Mouse (Mus musculus) hindbrain, embryonic 10.5 days (tissue): ENCODE data around the gene Lrig1. TPM values are rescaled to one million over a fixed set of nuclear protein-coding genes. Genes with fewer than 3 reads are reported as not detected.

Source experiments
- DNase-seq: peaks from one replicate; pipeline ENCODE4 v3.0.0-alpha.2; 2017; ENCODE audit warnings: low spot score
- H3K27ac ChIP-seq: fragments of 300-500 bp; sonication (generic); 2 replicates; pipeline ENCODE4 v1.5.1; 2016; ENCODE audit warnings: mild to moderate bottlenecking, moderate library complexity
- H3K27me3 ChIP-seq: fragments of 300-500 bp; sonication (generic); 2 replicates; pipeline ENCODE4 v1.6.1; 2016; ENCODE audit warnings: mild to moderate bottlenecking; ENCODE audit not compliant: poor library complexity, insufficient read depth, severe bottlenecking
- H3K36me3 ChIP-seq: fragments of 300-500 bp; sonication (generic); 2 replicates; pipeline ENCODE4 v1.6.1; 2016; ENCODE audit warnings: mild to moderate bottlenecking, moderate library complexity
- H3K4me1 ChIP-seq: fragments of 300-500 bp; sonication (generic); replicated peaks from 2 replicates; pipeline ENCODE4 v1.6.1; 2016; ENCODE audit warnings: mild to moderate bottlenecking
- H3K4me3 ChIP-seq: fragments of 300-500 bp; sonication (generic); 2 replicates; pipeline ENCODE4 v1.5.1; 2016; ENCODE audit warnings: mild to moderate bottlenecking, moderate library complexity
- H3K9me3 ChIP-seq: fragments of 300-500 bp; sonication (generic); 2 replicates; pipeline ENCODE4 v1.6.1; 2016; ENCODE audit warnings: mild to moderate bottlenecking, moderate library complexity
- WGBS: fragments of 180-500 bp; shearing (Covaris S2); methylation state at CpG from one replicate; pipeline ENCODE4 v1.1.7; 2016; 5-methylcytosine and 5-hydroxymethylcytosine counted together
- polyA plus RNA-seq: library from polyadenylated mRNA; unstranded; fragments of >200 nt; fragmentation: Nextera tagmentation; extraction: Ambion mirVana; gene quantifications from 2 replicates; pipeline ENCODE4 v1.2.1, GENCODE M21; 2016

Gene Lrig1
- polyA plus RNA-seq, 1 experiment from 2014 or later, result 12.7 TPM

- H3K36me3 ChIP-seq, result peaks cover 45% of the 10 kb centered on the region
- H3K27ac ChIP-seq, result peak overlapping the region; percentile 76
- H3K4me3 ChIP-seq, result no peak overlapping the region
- peaks cover 68% of the 10 kb centered on the region for H3K4me1 ChIP-seq
- no peaks in the 10 kb centered on the region for H3K9me3 ChIP-seq
- DNase-seq, result no peak
- H3K27me3 ChIP-seq, result no peaks in the 10 kb centered on the region
- WGBS, result 43% methylated on average over 4 of the region's 4 CpGs
These were observed 51.5 kb downstream of the Lrig1 start for GRCm38 (mm10) chr6:94648496-94648895.

GRCm38 (mm10) chr6:94647574-94648430 lies 52.2 kb downstream of the Lrig1 start:
- 13% methylated on average over 10 of the region's 10 CpGs for WGBS
- H3K4me3 ChIP-seq, result no peak overlapping the region
- H3K9me3 ChIP-seq, result no peaks in the 10 kb centered on the region
- peak overlapping the region; percentile 76 for H3K27ac ChIP-seq
- H3K4me1 ChIP-seq, result peaks cover 63% of the 10 kb centered on the region
- peaks cover 43% of the 10 kb centered on the region for H3K36me3 ChIP-seq
- DNase-seq, result peak; percentile 56
- H3K27me3 ChIP-seq, result no peaks in the 10 kb centered on the region

GRCm38 (mm10) chr6:94646902-94647301 lies 53.1 kb downstream of the Lrig1 start:
- H3K36me3 ChIP-seq, result peaks cover 40% of the 10 kb centered on the region; the same call in 1 of the 2 replicates
- H3K27ac ChIP-seq, result peak overlapping the region; percentile 35
- peaks cover 64% of the 10 kb centered on the region for H3K4me1 ChIP-seq
- DNase-seq, result no peak
- H3K9me3 ChIP-seq, result no peaks in the 10 kb centered on the region
- 83% methylated on average over 6 of the region's 6 CpGs for WGBS
- no peaks in the 10 kb centered on the region for H3K27me3 ChIP-seq
- no peak overlapping the region for H3K4me3 ChIP-seq

GRCm38 (mm10) chr6:94646274-94646863 lies 53.6 kb downstream of the Lrig1 start:
- Histone ChIP-seq H3K4me3 (no peak overlapping the region), H3K27ac (peak overlapping the region; percentile 24), H3K36me3 (peaks cover 38% of the 10 kb centered on the region; the same call in 1 of the 2 replicates), H3K4me1 (peaks cover 61% of the 10 kb centered on the region), H3K9me3 (no peaks in the 10 kb centered on the region), H3K27me3 (no peaks in the 10 kb centered on the region)
- WGBS, result 71% methylated on average over 6 of the region's 6 CpGs
- DNase-seq, result no peak

- Histone ChIP-seq H3K4me1 (peaks cover 63% of the 10 kb centered on the region), H3K36me3 (peaks cover 35% of the 10 kb centered on the region; the same call in 1 of the 2 replicates), H3K4me3 (no peak overlapping the region), H3K27me3 (no peaks in the 10 kb centered on the region), H3K9me3 (no peaks in the 10 kb centered on the region), H3K27ac (no peak overlapping the region)
- DNase-seq, result no peak
- 58% methylated on average over 4 of the region's 4 CpGs for WGBS
These were observed 54.2 kb downstream of the Lrig1 start for GRCm38 (mm10) chr6:94645723-94646122.

GRCm38 (mm10) chr6:94644641-94645040 lies 55.3 kb downstream of the Lrig1 start:
- no peak overlapping the region for H3K4me3 ChIP-seq
- peaks cover 62% of the 10 kb centered on the region for H3K4me1 ChIP-seq
- no peaks in the 10 kb centered on the region for H3K27me3 ChIP-seq
- H3K36me3 ChIP-seq, result peaks cover 29% of the 10 kb centered on the region; the same call in 1 of the 2 replicates
- 81% methylated on average over 3 of the region's 3 CpGs for WGBS
- no peak for DNase-seq
- H3K9me3 ChIP-seq, result no peaks in the 10 kb centered on the region
- no peak overlapping the region for H3K27ac ChIP-seq

GRCm38 (mm10) chr6:94643989-94644388 lies 56.0 kb downstream of the Lrig1 start:
- no peak overlapping the region for H3K4me3 ChIP-seq
- H3K4me1 ChIP-seq, result peaks cover 59% of the 10 kb centered on the region
- 86% methylated on average over 2 of the region's 2 CpGs for WGBS
- no peaks in the 10 kb centered on the region for H3K9me3 ChIP-seq
- H3K36me3 ChIP-seq, result peaks cover 29% of the 10 kb centered on the region; the same call in 1 of the 2 replicates
- no peak for DNase-seq
- H3K27ac ChIP-seq, result no peak overlapping the region
- no peaks in the 10 kb centered on the region for H3K27me3 ChIP-seq

- peaks cover 24% of the 10 kb centered on the region; the same call in 1 of the 2 replicates for H3K36me3 ChIP-seq
- H3K9me3 ChIP-seq, result no peaks in the 10 kb centered on the region
- WGBS, result 83% methylated on average over 1 of the region's 1 CpGs
- no peak overlapping the region for H3K27ac ChIP-seq
- no peak for DNase-seq
- H3K27me3 ChIP-seq, result no peaks in the 10 kb centered on the region
- H3K4me1 ChIP-seq, result peaks cover 57% of the 10 kb centered on the region
- H3K4me3 ChIP-seq, result no peak overlapping the region
These were observed 57.9 kb downstream of the Lrig1 start for GRCm38 (mm10) chr6:94642048-94642447.

- H3K36me3 ChIP-seq, result peaks cover 24% of the 10 kb centered on the region; the same call in 1 of the 2 replicates
- WGBS, result 53% methylated on average over 7 of the region's 7 CpGs
- peak; percentile 45 for DNase-seq
- peak overlapping the region; percentile 40; the same call in 1 of the 2 replicates for H3K27ac ChIP-seq
- H3K4me1 ChIP-seq, result peaks cover 60% of the 10 kb centered on the region
- H3K9me3 ChIP-seq, result no peaks in the 10 kb centered on the region
- H3K4me3 ChIP-seq, result no peak overlapping the region
- no peaks in the 10 kb centered on the region for H3K27me3 ChIP-seq
These were observed 59.7 kb downstream of the Lrig1 start for GRCm38 (mm10) chr6:94640297-94640696.

- Histone ChIP-seq H3K36me3 (0 out of 2 replicates have a peak, but pooled peaks cover 2% of the 10 kb centered on the region), H3K4me3 (no peak overlapping the region), H3K4me1 (peaks cover 74% of the 10 kb centered on the region), H3K9me3 (no peaks in the 10 kb centered on the region), H3K27ac (peak overlapping the region; percentile 40), H3K27me3 (no peaks in the 10 kb centered on the region)
- WGBS, result 68% methylated on average over 5 of the region's 5 CpGs
- no peak for DNase-seq
These were observed 62.9 kb downstream of the Lrig1 start for GRCm38 (mm10) chr6:94637024-94637434.

GRCm38 (mm10) chr6:94635343-94635742 lies 64.6 kb downstream of the Lrig1 start:
- H3K27ac ChIP-seq, result peak overlapping the region; percentile 83
- no peak overlapping the region for H3K4me3 ChIP-seq
- no peak for DNase-seq
- 41% methylated on average over 1 of the region's 1 CpGs for WGBS
- no peaks in the 10 kb centered on the region for H3K27me3 ChIP-seq
- H3K36me3 ChIP-seq, result no peaks in the 10 kb centered on the region
- peaks cover 83% of the 10 kb centered on the region for H3K4me1 ChIP-seq
- no peaks in the 10 kb centered on the region for H3K9me3 ChIP-seq

- WGBS, result 70% methylated on average over 9 of the region's 9 CpGs
- no peak for DNase-seq
- Histone ChIP-seq H3K9me3 (no peaks in the 10 kb centered on the region), H3K27ac (peak overlapping the region; percentile 83), H3K27me3 (no peaks in the 10 kb centered on the region), H3K4me3 (no peak overlapping the region), H3K36me3 (peaks cover 3% of the 10 kb centered on the region), H3K4me1 (peaks cover 85% of the 10 kb centered on the region)
These were observed 65.2 kb downstream of the Lrig1 start for GRCm38 (mm10) chr6:94634710-94635109.

- WGBS, result 89% methylated on average over 4 of the region's 4 CpGs
- H3K27ac ChIP-seq, result peak overlapping the region; percentile 83
These were observed 65.7 kb downstream of the Lrig1 start for GRCm38 (mm10) chr6:94634274-94634673.

More at GRCm38 (mm10) chr6:94634274-94634673, 65.7 kb downstream of the Lrig1 start:
- Histone ChIP-seq H3K27me3 (no peaks in the 10 kb centered on the region), H3K4me1 (peaks cover 87% of the 10 kb centered on the region), H3K9me3 (no peaks in the 10 kb centered on the region), H3K36me3 (peaks cover 8% of the 10 kb centered on the region), H3K4me3 (no peak overlapping the region)
- DNase-seq, result no peak
